9 mouse cellular contexts compared by ENCODE assay signal in the genomic region with DNA sequence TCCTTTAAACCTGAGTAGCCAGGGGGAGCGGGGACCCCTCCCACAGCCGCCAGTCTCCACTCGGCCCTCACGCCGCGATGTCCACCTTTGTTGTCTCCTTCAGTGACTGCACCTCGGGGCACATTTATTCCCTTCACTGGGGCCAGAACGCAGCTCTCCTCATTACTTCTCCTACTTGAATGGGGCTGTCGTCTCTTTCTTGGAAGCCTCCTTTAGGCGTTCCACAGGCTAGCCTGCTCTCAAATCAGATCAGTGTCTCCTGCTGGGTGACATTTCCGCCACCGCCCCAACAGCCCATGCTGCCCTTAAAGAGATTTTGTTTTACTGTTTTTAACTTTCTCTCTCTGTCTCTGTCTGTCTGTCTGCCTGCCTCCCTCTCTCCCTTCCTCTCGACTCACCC. TPM values are rescaled to one million over a fixed set of nuclear protein-coding genes. Genes with fewer than 3 reads are reported as not detected.
DNase-seq lines count a peak whose midpoint lies in the region; ATAC-seq and TF ChIP-seq lines count a peak whose summit lies in the region.
"Had no signal": no experiment of that assay in that cellular context is flagged by ENCODE, and none has a peak within 500 bp of the region (broad histone marks: within the 10 kb centered on the region; RNA-seq: fewer than 3 reads in every experiment).

No protein-coding gene starts in this region.

- TF ChIP-seq CTCF in ES-Bruce4 (IDR thresholded peaks at IDR 0.05; ENCODE audit: low read depth, low read length) = no peak

- TF ChIP-seq POLR2A in ES-Bruce4 (IDR thresholded peaks at IDR 0.05; ENCODE audit: insufficient read depth, low read length) = no peak

- no peak overlapping the region for H3K27ac ChIP-seq in heart, embryonic 11.5 days (ENCODE audit: low read depth, low read length)
- H3K27ac ChIP-seq in ES-Bruce4 (ENCODE audit: insufficient read depth, low read length) = peak overlapping the region; percentile 39
- H3K27ac ChIP-seq in hindbrain, embryonic 12.5 days = 0 out of 2 replicates have a peak overlapping the region, but pooled peaks have one; percentile 36
- no peak overlapping the region for H3K27ac ChIP-seq in midbrain, embryonic 10.5 days (replicated peaks)

- 0 out of 2 replicates have a peak, but pooled peaks cover 2% of the 10 kb centered on the region for H3K27me3 ChIP-seq in heart, embryonic 11.5 days (ENCODE audit: control insufficient read depth, insufficient read depth, low read length)
- H3K27me3 ChIP-seq in ES-Bruce4 (ENCODE audit: control insufficient read depth, insufficient read depth, low read length, poor library complexity, severe bottlenecking) = no peaks in the 10 kb centered on the region
- H3K27me3 ChIP-seq in hindbrain, embryonic 12.5 days = peaks cover 8% of the 10 kb centered on the region; the same call in 1 of the 2 replicates
- H3K27me3 ChIP-seq in midbrain, embryonic 10.5 days (ENCODE audit: low read depth, poor library complexity, severe bottlenecking) = peaks cover 29% of the 10 kb centered on the region

- peak overlapping the region; percentile 65 for H3K4me2 ChIP-seq in heart, embryonic 11.5 days
- peak overlapping the region; percentile 40 for H3K4me2 ChIP-seq in hindbrain, embryonic 12.5 days (replicated peaks)

- no peak for DNase-seq in heart, postnatal 25 days (ENCODE audit: low spot score)
- no peak for DNase-seq in midbrain, embryonic 10.5 days (ENCODE audit: low spot score)
- DNase-seq in ovary, postnatal 10 days (ENCODE audit: low spot score) = no peak
- DNase-seq in adrenal gland, postnatal 10 days = no peak
- no peak for DNase-seq in spleen, adult 18-20 months

- H3K9ac ChIP-seq in heart, embryonic 11.5 days (ENCODE audit: low read depth, low read length) = peak overlapping the region; percentile 63; the same call in 1 of the 2 replicates
- peak overlapping the region; percentile 67 for H3K9ac ChIP-seq in ES-Bruce4 (ENCODE audit: low read depth, poor library complexity, severe bottlenecking)
- H3K9ac ChIP-seq in hindbrain, embryonic 12.5 days = peak overlapping the region; percentile 14; the same call in 1 of the 2 replicates

- peak overlapping the region; percentile 31 for H3K4me3 ChIP-seq in heart, embryonic 11.5 days (ENCODE audit: low read depth, low read length)
- peak overlapping the region; percentile 16 for H3K4me3 ChIP-seq in ES-Bruce4 (ENCODE audit: low read depth, low read length)
- 0 out of 2 replicates have a peak overlapping the region, but pooled peaks have one; percentile 5 for H3K4me3 ChIP-seq in hindbrain, embryonic 12.5 days
- H3K4me3 ChIP-seq in midbrain, embryonic 10.5 days = peak overlapping the region; percentile 29

- WGBS in heart, embryonic 11.5 days (ENCODE audit: insufficient replicate concordance) = 6% methylated on average over 13 of the region's 13 CpGs
- 6% methylated on average over 13 of the region's 13 CpGs for WGBS in hindbrain, embryonic 12.5 days
- 8% methylated on average over 13 of the region's 13 CpGs for WGBS in midbrain, embryonic 10.5 days

- no peaks in the 10 kb centered on the region for H3K4me1 ChIP-seq in heart, embryonic 11.5 days (ENCODE audit: control insufficient read depth, insufficient read depth, low read length)
- peaks cover 7% of the 10 kb centered on the region for H3K4me1 ChIP-seq in ES-Bruce4 (ENCODE audit: control insufficient read depth, insufficient read depth, low read length)
- H3K4me1 ChIP-seq in hindbrain, embryonic 12.5 days = peaks cover 18% of the 10 kb centered on the region
- H3K4me1 ChIP-seq in midbrain, embryonic 10.5 days = peaks cover 13% of the 10 kb centered on the region

- peaks cover under 1% of the 10 kb centered on the region; the same call in 1 of the 2 replicates for H3K9me3 ChIP-seq in heart, embryonic 11.5 days (replicated peaks; ENCODE audit: control insufficient read depth, low read length)
- no peaks in the 10 kb centered on the region for H3K9me3 ChIP-seq in ES-Bruce4 (replicated peaks; ENCODE audit: control insufficient read depth, insufficient read depth, low read length, poor library complexity, severe bottlenecking)
- H3K9me3 ChIP-seq in hindbrain, embryonic 12.5 days (replicated peaks) = 0 out of 2 replicates have a peak, but pooled peaks cover 1% of the 10 kb centered on the region
- no peaks in the 10 kb centered on the region for H3K9me3 ChIP-seq in midbrain, embryonic 10.5 days (replicated peaks)

- H3K36me3 ChIP-seq in heart, embryonic 11.5 days (ENCODE audit: control insufficient read depth, insufficient read depth, low read length) = no peaks in the 10 kb centered on the region
- no peaks in the 10 kb centered on the region for H3K36me3 ChIP-seq in ES-Bruce4 (ENCODE audit: control insufficient read depth, insufficient read depth, low read length, poor library complexity, severe bottlenecking)
- no peaks in the 10 kb centered on the region for H3K36me3 ChIP-seq in hindbrain, embryonic 12.5 days
- H3K36me3 ChIP-seq in midbrain, embryonic 10.5 days = no peaks in the 10 kb centered on the region

- no peak for TF ChIP-seq EP300 in ES-Bruce4 (IDR thresholded peaks at IDR 0.05; ENCODE audit: insufficient read depth, low read depth, low read length)

- intact Hi-C loops in heart, postnatal 25 days (cut with DNase I) = no loop called here

- no peak for ATAC-seq in heart, embryonic 11.5 days (replicated peaks; ENCODE audit: insufficient number of reproducible peaks, low FRiP score, low TSS enrichment)
- ATAC-seq in hindbrain, embryonic 12.5 days (ENCODE audit: low FRiP score) = no peak

RNA-seq across cellular contexts. Expression of gene Slc45a1, which starts 9.9 kb away (rescaled TPM):
- 0.04 TPM in 1 of 2 replicates, not detected in the other for polyA plus RNA-seq in heart, embryonic 11.5 days (2014; fragmentation: Nextera tagmentation; extraction: Ambion mirVana)
- not detected for total RNA-seq in heart, postnatal 25 days (2021)
- polyA plus RNA-seq in ES-Bruce4 (2011; ENCODE audit: insufficient read depth, insufficient read length, low read depth, missing spikeins) = 0.90 and 1.1 TPM in 2 replicates
- 12.4 and 14.1 TPM in 2 replicates for polyA plus RNA-seq in hindbrain, embryonic 12.5 days (2016; fragmentation: Nextera tagmentation; extraction: Ambion mirVana)
- polyA plus RNA-seq in midbrain, embryonic 10.5 days (2016; fragmentation: Nextera tagmentation; extraction: Ambion mirVana) = 1.7 and 4.4 TPM in 2 replicates
- 1 to 10 TPM in 1 of 2 experiments, under 1 TPM in 1; 0.72 to 1.7 TPM for total RNA-seq in adrenal gland, postnatal 10 days (2021)
- total RNA-seq: megakaryocyte progenitor cell, adult 5-6 weeks had no signal

Comparison
In these comparisons a context has a peak if more than half of its experiments do, and no peak if none do; other contexts are left out.
1. H3K27ac ChIP-seq: peak in ES-Bruce4 (single experiment) and hindbrain, embryonic 12.5 days (single experiment); none in heart, embryonic 11.5 days (single experiment) and midbrain, embryonic 10.5 days (single experiment).
2. H3K9ac ChIP-seq: peak in every context shown above with its lines; median percentile 67 in ES-Bruce4; 63 in heart, embryonic 11.5 days; 14 in hindbrain, embryonic 12.5 days.
3. Peak in every context shown above with its lines, with median percentiles within 50 percentile points of each other: H3K4me3 ChIP-seq.